Mouse (Mus musculus) urinary bladder, postnatal 4 days (tissue): ENCODE measurements around the gene Apof.

Experiments
- DNase-seq, 2 experiments: peaks; one replicate each; pipeline ENCODE4 v3.0.0; 2021 to 2022; ENCODE audit warnings: low spot score in 2 of 2

Apof gene

GRCm38 (mm10) chr10:128298243-128298642, 29.8 kb downstream of the Apof start:
- DNase-seq = no peak

GRCm38 (mm10) chr10:128298702-128299171, 30.3 kb downstream of the Apof start, which contains the start of gene Il23a:
TSS of gene Il23a (minus strand) at chr10:128298752.
- DNase-seq = no peak

DNA sequence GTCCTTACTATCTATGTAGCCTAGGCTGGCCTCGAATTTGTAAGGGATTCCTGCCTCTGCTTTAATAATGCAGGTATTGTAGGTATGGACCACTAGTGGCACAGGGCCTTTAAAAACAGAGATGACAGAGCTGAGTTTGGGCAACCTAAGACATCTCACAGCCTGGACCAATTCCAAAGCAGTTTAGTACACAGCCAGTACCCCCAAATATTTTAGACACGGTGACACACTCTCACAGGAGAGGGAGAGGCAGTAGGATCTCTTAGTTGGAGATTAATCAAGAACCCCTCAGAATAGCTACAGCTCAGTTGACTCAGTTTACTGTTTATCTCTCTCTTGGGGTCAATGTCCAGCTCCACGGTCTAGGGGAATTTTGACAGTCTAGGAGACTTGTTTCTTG, 33.9 kb downstream of the Apof start:
- no peak for DNase-seq

GRCm38 (mm10) chr10:128302785-128303125, 34.3 kb downstream of the Apof start:
- DNase-seq = no peak

DNA sequence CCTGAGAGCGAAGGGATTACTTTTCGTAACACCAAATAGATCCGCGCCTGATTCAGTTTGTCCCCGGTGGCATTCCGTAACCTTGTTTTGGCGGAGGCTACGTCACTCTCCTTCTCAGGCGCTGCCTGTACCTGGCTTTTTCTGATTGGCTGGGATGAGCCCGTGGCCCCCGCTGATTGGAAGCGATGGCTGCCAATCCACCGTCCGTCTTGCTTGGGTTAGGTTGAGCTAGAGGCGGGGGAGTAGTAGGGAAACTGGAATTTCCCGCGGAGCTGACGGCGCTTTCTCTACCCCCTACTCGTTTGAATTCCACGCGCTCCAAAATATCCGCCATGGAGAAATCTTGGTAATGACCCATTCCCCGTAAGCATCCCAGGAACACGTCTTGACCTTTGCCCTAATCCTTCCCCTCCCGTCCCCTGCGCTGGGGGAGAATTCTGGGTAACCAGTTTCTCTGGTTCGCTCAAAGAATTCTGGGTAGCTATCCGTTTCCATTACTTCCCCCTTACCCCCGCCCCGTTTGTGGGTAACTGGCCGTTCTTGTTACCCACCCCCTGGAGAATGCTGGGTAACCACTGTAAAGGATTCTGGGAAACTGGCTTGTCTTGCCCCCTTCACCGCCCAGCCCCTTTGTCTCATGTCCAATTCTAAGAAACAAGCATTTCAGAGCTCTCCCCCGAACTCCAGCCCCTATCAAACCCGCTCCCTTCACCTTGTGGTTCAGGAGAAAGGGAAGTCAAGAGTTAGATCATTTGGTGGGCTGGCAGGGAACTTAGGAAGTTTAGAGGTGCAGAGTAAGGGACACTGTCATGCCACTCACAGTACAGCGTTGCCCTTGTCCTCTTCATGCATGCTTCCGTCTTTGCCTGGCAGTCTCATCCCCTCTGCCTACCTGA, 34.9 kb downstream of the Apof start, which contains the start of gene Pan2:
Gene Pan2, plus strand, starts transcription at position 210 of the 896 bp plus-strand sequence.
- DNase-seq = peak; percentile 100

GRCm38 (mm10) chr10:128309654-128310053, 41.2 kb downstream of the Apof start:
- no peak for DNase-seq

- peak in 1 of 2 experiments; percentile 65 for DNase-seq
These were observed 41.7 kb downstream of the Apof start for GRCm38 (mm10) chr10:128310177-128310576.

GRCm38 (mm10) chr10:128310902-128311301, 42.4 kb downstream of the Apof start:
- DNase-seq = no peak

DNA sequence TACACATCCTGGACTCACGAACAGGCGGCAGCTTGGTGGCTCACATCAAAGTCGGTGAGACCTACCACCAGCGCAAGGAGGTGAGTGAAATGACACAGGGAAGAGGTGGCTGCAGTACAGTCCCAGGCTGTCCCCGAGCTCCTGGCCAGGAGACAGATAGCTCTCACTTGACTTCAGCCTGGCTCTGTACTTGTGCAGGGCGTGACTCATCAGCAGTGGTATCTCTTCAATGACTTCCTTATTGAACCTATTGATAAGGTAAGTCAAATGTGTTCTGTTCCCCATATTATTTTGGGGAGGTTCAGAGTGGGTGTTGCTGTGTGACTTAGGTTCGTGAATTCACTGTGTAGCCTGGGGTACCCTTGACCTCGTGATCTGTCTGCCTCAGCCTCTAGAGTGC, 47.1 kb downstream of the Apof start:
- no peak for DNase-seq
